Mouse (Mus musculus) cerebral cortex, adult 2 months (tissue): ENCODE data around the gene Stx8.

ENCODE experiments used
- WGBS: fragments of 180-500 bp; shearing (Covaris S2); methylation state at CpG from one replicate; pipeline ENCODE4 v1.1.7; 2018; 5-methylcytosine and 5-hydroxymethylcytosine counted together

The Stx8 gene

GRCm38 (mm10) chr11:67965905-67966878, at the start of gene Stx8:
Stx8 (plus strand) TSS chr11:67966193.
- under 1% methylated on average over 28 of the region's 28 CpGs for WGBS

DNA sequence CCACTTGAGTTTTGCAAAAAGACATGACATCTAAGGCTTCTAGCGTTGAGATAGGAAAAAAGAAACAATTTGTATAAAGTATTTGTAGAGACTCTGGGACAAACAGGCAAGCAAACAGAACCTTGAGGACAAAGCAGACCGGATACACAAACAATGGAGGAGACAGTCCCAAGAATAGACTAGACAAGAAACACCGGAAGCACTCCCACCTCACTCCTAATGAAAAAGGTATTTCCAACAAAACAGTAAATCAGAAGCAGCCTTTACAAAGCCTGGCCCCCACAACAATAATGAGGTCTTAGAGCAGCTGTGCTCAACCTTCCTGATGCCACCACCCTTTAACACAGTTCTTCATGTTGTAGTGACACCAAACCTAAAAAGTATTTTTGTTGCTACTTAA, 48.9 kb upstream of the Stx8 start:
- WGBS, result 54% methylated on average over 3 of the region's 3 CpGs

DNA sequence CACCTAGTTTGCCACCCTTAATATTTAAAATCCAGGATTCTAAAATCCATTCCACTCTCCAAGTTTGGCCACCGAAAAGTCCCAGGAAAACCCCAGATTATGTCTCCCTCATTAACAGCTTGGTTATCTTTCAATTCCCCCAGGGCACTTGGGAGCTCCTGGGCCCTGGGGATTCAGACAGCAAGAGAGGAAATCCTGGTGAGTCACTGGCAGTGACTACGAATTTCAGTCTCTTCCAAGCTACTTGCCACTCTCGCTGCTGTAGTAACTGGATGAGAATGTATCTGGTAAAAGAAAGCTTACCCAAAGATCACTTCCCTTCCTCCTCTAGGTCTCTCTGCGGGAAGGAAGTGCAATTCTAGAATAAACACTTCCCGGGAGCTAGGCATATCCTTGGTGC, 46.4 kb upstream of the Stx8 start:
- WGBS, result 46% methylated on average over 5 of the region's 5 CpGs

DNA sequence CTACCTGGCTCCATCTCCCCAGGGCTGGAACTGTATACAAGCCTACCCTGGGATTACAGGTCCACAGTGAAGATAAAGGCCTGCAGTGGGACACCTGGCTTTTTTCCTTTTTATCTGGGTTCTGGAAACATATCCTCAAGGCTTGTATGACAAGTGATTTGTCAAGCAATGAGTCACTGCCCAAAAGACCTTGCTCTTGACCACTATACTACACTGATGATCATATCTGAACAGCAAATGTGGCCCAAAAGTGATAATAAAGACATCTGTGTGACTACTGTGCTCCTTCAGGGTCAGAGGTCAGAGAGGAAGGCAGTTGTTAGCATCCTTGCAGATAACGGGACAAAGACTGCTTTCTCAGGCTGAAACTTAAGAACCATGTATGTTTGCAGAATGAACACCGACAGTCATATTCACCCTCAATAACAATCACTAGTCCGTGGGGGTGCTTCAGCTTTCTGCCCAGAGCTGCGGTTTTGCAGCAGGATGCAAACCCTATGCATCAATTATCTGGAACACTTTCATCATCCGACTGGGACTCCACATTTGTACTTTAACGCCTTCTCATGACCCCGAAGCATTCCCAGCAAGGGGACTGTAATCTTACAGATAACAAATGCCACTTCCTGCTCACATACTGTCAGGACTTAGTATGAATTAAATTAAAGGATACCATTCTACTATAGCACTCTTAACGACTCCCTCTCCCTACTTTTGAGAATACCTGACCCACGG, 45.6 kb upstream of the Stx8 start:
- 49% methylated on average over 9 of the region's 9 CpGs for WGBS

- WGBS, result 9% methylated on average over 47 of the region's 47 CpGs
These were observed 44.7 kb upstream of the Stx8 start for GRCm38 (mm10) chr11:67921091-67921826.

DNA sequence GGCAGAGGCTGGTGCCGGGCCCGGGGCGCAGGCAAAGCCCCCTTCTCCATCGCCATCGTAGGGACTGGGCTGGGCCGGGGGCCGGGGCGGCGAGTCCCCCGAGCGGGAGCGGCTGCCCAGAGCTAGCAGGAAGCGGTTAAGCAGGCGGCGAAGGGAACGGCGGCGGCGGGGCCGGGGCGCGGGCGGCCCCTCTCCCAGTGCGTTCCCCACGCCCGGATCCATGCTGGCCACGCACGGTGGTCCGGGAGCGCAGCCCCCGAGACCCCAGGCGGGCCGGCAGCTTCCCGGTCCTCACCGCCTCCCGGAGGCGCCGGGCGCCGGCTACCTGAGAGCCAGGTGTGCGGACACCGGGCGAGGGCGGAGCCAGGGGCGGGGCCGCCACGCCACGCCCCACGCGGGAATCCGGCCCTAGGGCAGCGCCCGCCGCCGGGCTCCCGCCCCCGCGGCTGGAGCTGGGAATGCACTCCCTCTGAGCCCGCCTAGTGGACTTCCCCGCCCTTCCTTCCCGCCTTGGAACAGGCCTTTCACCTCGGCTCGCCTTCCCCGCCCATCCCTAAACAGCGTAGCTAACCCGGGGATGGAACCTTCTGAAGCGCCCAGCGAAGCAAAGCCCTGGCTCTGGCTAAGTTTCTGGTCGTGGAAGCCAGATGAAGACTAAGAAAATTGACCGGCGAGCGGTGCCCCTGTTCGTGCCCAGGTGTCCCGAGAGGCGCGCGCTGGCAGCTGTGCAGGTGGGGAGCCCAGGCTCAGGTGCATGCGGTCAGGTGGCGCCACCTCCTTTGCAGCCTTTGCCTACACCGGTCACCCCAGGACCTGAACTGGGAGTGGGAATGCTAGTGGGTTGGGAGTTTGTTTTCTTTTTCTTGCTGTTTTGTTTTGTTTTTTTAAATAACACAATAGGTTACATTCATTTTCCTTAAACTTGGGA, 43.9 kb upstream of the Stx8 start, which contains the start of gene Usp43:
TSS of gene Usp43 (minus strand) at position 327 of the 928 bp plus-strand sequence.
- 1% methylated on average over 76 of the region's 80 CpGs for WGBS

DNA sequence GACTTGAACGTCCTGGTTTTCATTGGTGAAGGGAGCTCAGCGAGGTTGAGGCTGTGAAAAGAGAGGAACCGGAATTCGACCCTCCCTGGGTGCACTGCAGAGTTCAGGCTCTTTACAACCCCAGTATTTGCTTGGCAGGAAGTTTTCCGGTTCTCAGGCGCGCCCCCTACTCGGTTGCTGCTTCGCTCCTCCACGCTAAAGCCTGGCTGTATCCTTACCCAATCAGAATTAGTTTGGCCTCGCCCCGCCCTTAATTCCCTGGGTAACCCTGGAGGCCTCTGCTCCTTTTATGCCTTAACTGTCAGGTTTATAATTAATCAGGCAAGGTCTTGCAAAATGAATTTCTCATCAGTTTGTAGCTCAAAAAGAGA, 43.3 kb upstream of the Stx8 start:
- under 1% methylated on average over 12 of the region's 12 CpGs for WGBS

DNA sequence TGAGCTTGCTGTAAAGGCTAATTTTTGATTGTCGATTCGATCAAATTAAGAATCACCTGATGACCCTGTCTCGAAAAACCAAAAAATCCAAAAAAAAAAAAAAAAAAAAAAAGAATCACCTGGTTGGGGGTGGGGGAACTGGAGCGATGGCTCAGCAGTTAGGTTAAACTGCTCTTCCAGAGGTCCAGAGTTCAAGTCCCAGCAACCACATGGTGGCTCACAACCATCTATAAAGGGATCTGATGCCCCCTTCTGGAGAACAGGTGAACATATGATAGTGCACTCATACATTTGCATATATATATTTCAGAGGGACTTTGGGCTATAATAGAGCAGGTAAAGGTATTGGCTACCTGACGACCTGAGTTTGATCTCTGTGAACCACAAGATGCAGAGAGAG, 42.3 kb upstream of the Stx8 start:
- 92% methylated on average over 5 of the region's 5 CpGs for WGBS

- 60% methylated on average over 13 of the region's 13 CpGs for WGBS
These were observed 41.0 kb upstream of the Stx8 start for GRCm38 (mm10) chr11:67925000-67925399.

DNA sequence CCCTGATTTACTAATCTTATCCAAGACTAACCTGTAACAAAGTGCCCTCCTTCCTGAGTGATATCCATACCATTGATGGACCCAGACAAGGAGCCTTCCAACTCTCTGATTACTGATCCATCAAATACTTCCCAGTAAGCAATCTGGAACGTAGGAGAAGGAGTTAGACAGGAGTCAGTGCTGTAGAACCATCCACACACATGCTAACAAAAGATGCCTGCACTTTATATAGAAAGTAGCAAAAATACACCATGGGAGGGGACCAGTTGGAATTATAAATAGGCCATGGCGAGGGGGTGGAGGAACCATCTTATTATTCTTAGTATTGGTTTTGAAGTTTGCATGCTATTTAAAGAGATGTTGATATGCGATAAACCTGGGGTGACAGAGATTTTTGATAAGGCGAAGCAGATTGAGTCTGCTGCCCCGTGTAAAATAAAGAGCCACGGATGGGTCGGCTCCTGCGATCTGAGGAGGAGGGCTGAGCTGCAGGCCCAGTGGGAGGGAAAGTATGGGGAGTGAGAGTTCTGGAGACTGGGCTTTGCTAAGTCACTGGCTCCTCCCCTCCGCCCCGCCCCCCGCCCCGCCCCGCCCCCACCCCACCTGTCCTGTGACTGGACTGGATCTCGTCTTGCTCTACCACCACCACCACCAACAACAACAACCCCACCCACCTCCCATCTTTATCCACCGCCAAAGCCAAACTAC, 39.5 kb upstream of the Stx8 start:
- 12% methylated on average over 14 of the region's 15 CpGs for WGBS

DNA sequence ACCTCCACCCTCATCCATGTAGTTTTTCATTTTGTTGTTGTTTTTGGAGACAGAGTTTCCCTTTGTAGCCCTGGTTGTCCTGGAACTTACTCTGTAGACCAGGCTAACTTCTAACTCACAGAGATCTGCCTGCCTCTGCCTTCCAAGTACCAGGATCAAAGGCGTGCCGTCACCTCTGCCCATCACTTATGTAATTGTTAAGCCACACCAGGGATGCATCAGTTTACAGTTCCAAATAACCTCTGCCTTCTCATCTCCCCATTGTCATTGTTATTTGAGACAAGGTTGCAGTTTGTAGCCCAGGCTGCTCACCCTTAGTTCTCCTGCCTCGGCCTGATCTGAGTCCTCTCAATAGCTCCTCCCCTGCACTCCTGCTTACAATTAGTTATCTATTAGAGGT, 33.8 kb upstream of the Stx8 start:
- 95% methylated on average over 3 of the region's 3 CpGs for WGBS

- WGBS, result 44% methylated on average over 3 of the region's 3 CpGs
These were observed 17.8 kb upstream of the Stx8 start for GRCm38 (mm10) chr11:67948229-67948628.

- WGBS, result 76% methylated on average over 9 of the region's 9 CpGs
These were observed 16.5 kb upstream of the Stx8 start for GRCm38 (mm10) chr11:67949475-67949874.

- 86% methylated on average over 5 of the region's 5 CpGs for WGBS
These were observed 12.4 kb upstream of the Stx8 start for GRCm38 (mm10) chr11:67953604-67954003.

DNA sequence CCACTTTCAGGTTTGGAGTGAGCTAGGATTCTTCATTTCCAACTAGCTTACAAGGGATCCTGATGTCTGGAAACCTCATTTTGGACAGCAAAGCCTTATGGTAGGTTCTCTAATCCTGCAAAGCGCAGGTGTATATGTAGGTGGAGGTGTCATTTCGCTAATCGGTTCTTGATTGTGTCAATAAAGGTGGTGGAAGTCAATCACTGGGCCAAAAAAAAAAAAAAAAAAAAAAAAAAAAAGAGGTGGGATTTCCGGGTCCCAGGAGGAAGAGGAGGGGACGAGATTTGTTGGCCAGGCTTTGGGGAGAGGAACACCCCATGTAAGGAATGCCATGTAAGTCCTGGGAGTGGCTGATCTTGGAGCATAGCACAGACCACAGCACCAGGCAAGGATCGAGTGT, 11.6 kb upstream of the Stx8 start:
- 84% methylated on average over 6 of the region's 6 CpGs for WGBS

- WGBS, result 64% methylated on average over 6 of the region's 6 CpGs
These were observed 1.9 kb upstream of the Stx8 start for GRCm38 (mm10) chr11:67964110-67964509.

DNA sequence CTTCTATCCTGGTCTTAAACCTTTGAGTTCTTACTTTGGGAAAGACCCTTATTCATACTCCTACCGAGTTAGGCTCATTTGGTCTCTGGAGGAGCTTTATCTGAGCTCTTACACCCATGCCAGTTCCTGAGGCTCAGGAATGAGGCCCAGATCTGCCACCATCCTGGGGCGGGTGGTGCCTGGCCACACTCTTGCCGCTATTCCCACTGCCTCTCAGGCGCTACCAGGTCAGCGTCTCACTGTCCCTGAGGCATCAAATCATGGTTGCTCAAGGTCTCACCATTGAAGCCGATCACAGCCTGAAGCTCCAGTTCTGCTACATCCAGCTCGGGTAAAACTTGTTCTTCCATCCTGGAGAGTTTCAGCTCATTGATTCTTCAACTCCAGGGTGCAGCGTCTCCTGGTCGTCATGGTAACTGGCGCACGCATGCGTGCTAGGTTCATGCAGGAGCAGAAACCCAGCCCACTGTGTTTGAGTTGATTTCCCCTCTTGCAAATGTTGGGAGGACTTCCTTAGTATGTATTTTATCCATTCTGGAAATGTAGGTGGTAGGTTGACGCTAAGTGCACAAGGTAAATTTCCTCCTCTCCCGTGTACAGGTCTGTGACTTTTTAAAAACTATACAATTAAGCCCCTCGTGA, 630 bp upstream of the Stx8 start, which contains the start of gene Cfap52:
TSS of gene Cfap52 (minus strand) at position 410 of the 642 bp plus-strand sequence.
- WGBS, result 5% methylated on average over 15 of the region's 15 CpGs

DNA sequence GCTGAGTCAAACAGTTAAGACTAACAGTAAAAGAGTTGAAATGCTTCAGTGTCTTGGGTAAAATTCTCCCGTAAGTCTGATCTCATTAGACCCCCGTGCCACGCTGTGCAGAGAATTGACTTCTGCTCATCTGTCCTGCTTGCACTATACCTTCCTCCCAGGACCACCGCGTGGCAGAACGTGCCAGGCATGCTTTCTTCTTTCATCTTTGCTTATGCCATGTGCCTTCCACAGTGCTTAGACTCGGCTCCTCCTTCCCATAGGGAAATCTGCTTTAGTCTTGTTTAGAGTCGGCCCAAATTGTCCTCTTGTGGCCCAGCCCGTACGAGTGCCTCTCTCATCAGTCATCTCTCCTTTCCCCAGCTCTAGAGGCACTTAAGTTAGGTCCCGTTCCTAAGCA, 1.8 kb downstream of the Stx8 start:
- WGBS, result 67% methylated on average over 11 of the region's 11 CpGs

- 65% methylated on average over 1 of the region's 1 CpGs for WGBS
These were observed 6.6 kb downstream of the Stx8 start for GRCm38 (mm10) chr11:67972606-67973005.

DNA sequence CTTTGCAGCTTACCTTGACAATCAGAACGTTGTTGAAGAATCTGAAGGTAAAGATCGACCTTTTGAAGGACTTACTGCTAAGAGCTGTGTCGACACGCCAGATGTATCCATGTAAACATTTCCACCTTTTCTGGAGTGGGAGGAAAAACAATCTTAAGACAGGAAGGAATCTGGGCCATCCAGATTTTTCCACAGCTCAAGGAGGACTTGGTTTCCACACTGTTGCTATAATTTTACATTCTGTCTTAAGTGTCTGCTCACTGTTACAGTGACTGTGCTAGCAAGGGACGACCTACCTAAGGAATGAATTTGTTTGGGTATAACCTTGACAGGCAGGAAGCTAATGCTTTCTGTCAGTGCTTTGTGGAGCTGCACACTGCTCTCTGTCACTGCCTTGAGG, 7.2 kb downstream of the Stx8 start:
- 77% methylated on average over 5 of the region's 5 CpGs for WGBS
